Mouse (Mus musculus): ENCODE data around the gene Msx3.

GRCm38 (mm10) chr7:140082242-140082678, 33.4 kb upstream of the Msx3 start, which contains the start of gene Caly:
- TF ChIP-seq CTCF (IDR thresholded peaks at IDR 0.05; ENCODE audit: insufficient read depth, low read length), result no peak
- TF ChIP-seq POLR2A (IDR thresholded peaks at IDR 0.05; ENCODE audit: borderline replicate concordance, extremely low read depth, low read depth, low read length), result no peak

Data from lung, adult 2 months (tissue).